Mouse (Mus musculus): ENCODE data around the gene Prdm2. TPM values are rescaled to one million over a fixed set of nuclear protein-coding genes. Genes with fewer than 3 reads are reported as not detected.

Gene Prdm2
- 20.5 and 27.8 TPM in 2 replicates for total RNA-seq (2014; fragmentation: Nextera tagmentation)
- total RNA-seq (2017) = 11.0 and 12.4 TPM in 2 replicates

GRCm38 (mm10) chr4:143212341-143213174 lies at the start of gene Prdm2:
Prdm2 (minus strand) TSS chr4:143212995.
- ATAC-seq (replicated peaks; ENCODE audit: poor library complexity, severe bottlenecking) = peak; percentile 26

- ATAC-seq (replicated peaks; ENCODE audit: poor library complexity, severe bottlenecking) = no peak
Observed at GRCm38 (mm10) chr4:143259718-143260349, 47.0 kb upstream of the Prdm2 start.

- peak; percentile 83 for ATAC-seq (replicated peaks; ENCODE audit: poor library complexity, severe bottlenecking)
Observed at GRCm38 (mm10) chr4:143258517-143258916, 45.7 kb upstream of the Prdm2 start.

GRCm38 (mm10) chr4:143257971-143258370 lies 45.2 kb upstream of the Prdm2 start:
- no peak for ATAC-seq (replicated peaks; ENCODE audit: poor library complexity, severe bottlenecking)

GRCm38 (mm10) chr4:143255541-143255940 lies 42.7 kb upstream of the Prdm2 start:
- ATAC-seq (replicated peaks; ENCODE audit: poor library complexity, severe bottlenecking) = no peak

- no peak for ATAC-seq (replicated peaks; ENCODE audit: poor library complexity, severe bottlenecking)
Observed at GRCm38 (mm10) chr4:143253356-143253755, 40.6 kb upstream of the Prdm2 start.

GRCm38 (mm10) chr4:143248050-143248449 lies 35.3 kb upstream of the Prdm2 start:
- peak; percentile 75 for ATAC-seq (replicated peaks; ENCODE audit: poor library complexity, severe bottlenecking)

GRCm38 (mm10) chr4:143241294-143241693 lies 28.5 kb upstream of the Prdm2 start:
- ATAC-seq (replicated peaks; ENCODE audit: poor library complexity, severe bottlenecking) = no peak

GRCm38 (mm10) chr4:143239615-143240201 lies 26.9 kb upstream of the Prdm2 start:
- ATAC-seq (replicated peaks; ENCODE audit: poor library complexity, severe bottlenecking) = peak; percentile 73

GRCm38 (mm10) chr4:143239117-143239516 lies 26.3 kb upstream of the Prdm2 start:
- peak; percentile 76 for ATAC-seq (replicated peaks; ENCODE audit: poor library complexity, severe bottlenecking)

GRCm38 (mm10) chr4:143238241-143239031 lies 25.6 kb upstream of the Prdm2 start:
- ATAC-seq (replicated peaks; ENCODE audit: poor library complexity, severe bottlenecking) = peak; percentile 43

GRCm38 (mm10) chr4:143231790-143232422 lies 19.1 kb upstream of the Prdm2 start:
- 0 out of 2 replicates have a peak, but pooled peaks have one; percentile 12 for ATAC-seq (replicated peaks; ENCODE audit: poor library complexity, severe bottlenecking)

GRCm38 (mm10) chr4:143231110-143231509 lies 18.3 kb upstream of the Prdm2 start:
- ATAC-seq (replicated peaks; ENCODE audit: poor library complexity, severe bottlenecking) = no peak

- ATAC-seq (replicated peaks; ENCODE audit: poor library complexity, severe bottlenecking) = no peak
Observed at GRCm38 (mm10) chr4:143227976-143228375, 15.2 kb upstream of the Prdm2 start.

- no peak for ATAC-seq (replicated peaks; ENCODE audit: poor library complexity, severe bottlenecking)
Observed at GRCm38 (mm10) chr4:143225886-143226285, 13.1 kb upstream of the Prdm2 start.

- peak; percentile 49 for ATAC-seq (replicated peaks; ENCODE audit: poor library complexity, severe bottlenecking)
Observed at GRCm38 (mm10) chr4:143219316-143219751, 6.5 kb upstream of the Prdm2 start.

GRCm38 (mm10) chr4:143218858-143219257 lies 6.1 kb upstream of the Prdm2 start:
- no peak for ATAC-seq (replicated peaks; ENCODE audit: poor library complexity, severe bottlenecking)

GRCm38 (mm10) chr4:143217189-143217588 lies 4.4 kb upstream of the Prdm2 start:
- ATAC-seq (replicated peaks; ENCODE audit: poor library complexity, severe bottlenecking) = no peak

- ATAC-seq (replicated peaks; ENCODE audit: poor library complexity, severe bottlenecking) = peak; percentile 72
Observed at GRCm38 (mm10) chr4:143214221-143214797, 1.5 kb upstream of the Prdm2 start.
